Mouse (Mus musculus) thymus, adult 2 months (tissue): ENCODE measurements around the gene Zfp74. TPM values are rescaled to one million over a fixed set of nuclear protein-coding genes. Genes with fewer than 3 reads are reported as not detected.
A peak's percentile ranks its signal among the peaks of the same experiment; 100 is the strongest.

ENCODE experiments used
- DNase-seq: peaks from one replicate; pipeline ENCODE4 v3.0.0; 2021
- H3K27ac ChIP-seq: fragments of 200-500 bp; 2 replicates; pipeline ENCODE4 v1.5.1; 2012; ENCODE audit warnings: low read length, control low read depth; ENCODE audit not compliant: control insufficient read depth, insufficient read depth
- H3K27me3 ChIP-seq: fragments of 200-500 bp; 2 replicates; pipeline ENCODE4 v1.6.1; 2012; ENCODE audit warnings: mild to moderate bottlenecking, low read length, moderate library complexity, mixed read lengths; ENCODE audit not compliant: control insufficient read depth, insufficient read depth
- H3K36me3 ChIP-seq: fragments of 200-500 bp; 2 replicates; pipeline ENCODE4 v1.6.1; 2012; ENCODE audit warnings: mild to moderate bottlenecking, low read length, moderate library complexity; ENCODE audit not compliant: control insufficient read depth, insufficient read depth
- H3K4me1 ChIP-seq: fragments of 200-500 bp; replicated peaks from 2 replicates; pipeline ENCODE4 v1.6.1; 2012; ENCODE audit warnings: low read length; ENCODE audit not compliant: control insufficient read depth, insufficient read depth
- H3K4me3 ChIP-seq: fragments of 200-500 bp; 2 replicates; pipeline ENCODE4 v1.5.1; 2012; ENCODE audit warnings: mild to moderate bottlenecking, low read length, control low read depth, moderate library complexity; ENCODE audit not compliant: control insufficient read depth, insufficient read depth
- CTCF ChIP-seq: fragments of 200-500 bp; IDR thresholded peaks from 2 replicates; pipeline ENCODE4 v1.5.1; 2012; ENCODE audit warnings: mild to moderate bottlenecking, control low read depth, low read length, moderate library complexity, borderline replicate concordance; ENCODE audit not compliant: control insufficient read depth, poor library complexity, insufficient read depth; ENCODE audit errors: extremely low read depth
- POLR2A ChIP-seq: fragments of 200-500 bp; IDR thresholded peaks from 2 replicates; pipeline ENCODE4 v1.6.1; 2012; ENCODE audit warnings: mild to moderate bottlenecking, low read length, control low read depth, moderate library complexity; ENCODE audit not compliant: control insufficient read depth, poor library complexity, insufficient read depth; ENCODE audit errors: extremely low read depth
- WGBS: fragments of 180-500 bp; shearing (Covaris S2); methylation state at CpG from one replicate; pipeline ENCODE4 v1.1.7; 2018; 5-methylcytosine and 5-hydroxymethylcytosine counted together
- polyA plus RNA-seq: library from polyadenylated mRNA; depleted of rRNA; stranded (reverse); fragments of >200 nt; gene quantifications from 2 replicates; pipeline ENCODE4 v1.2.3, GENCODE M21; 2012

The Zfp74 gene
- polyA plus RNA-seq, 1 experiment, result 11.8 TPM

DNA sequence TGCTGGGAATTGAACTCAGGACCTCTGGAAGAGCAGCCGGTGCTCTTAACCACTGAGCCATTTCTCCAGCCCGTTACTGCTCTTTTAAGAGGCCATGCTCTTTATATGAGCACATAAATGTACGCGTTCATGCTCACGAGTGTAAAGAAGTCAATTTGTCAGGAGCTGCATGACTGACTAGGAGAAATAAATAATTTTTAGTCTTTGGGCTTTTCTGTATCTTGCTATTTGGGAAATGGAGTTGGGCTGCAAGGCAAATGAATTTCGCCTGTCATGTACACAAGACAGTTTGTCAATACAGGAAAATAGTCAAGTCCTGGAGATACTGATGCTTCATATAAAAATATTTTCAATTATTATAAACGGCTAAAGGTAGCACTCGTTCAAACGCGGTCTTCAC, 803 bp downstream of the Zfp74 start:
- Histone ChIP-seq H3K4me1 (no peaks in the 10 kb centered on the region), H3K27ac (no peak overlapping the region), H3K36me3 (0 out of 2 replicates have a peak, but pooled peaks cover 3% of the 10 kb centered on the region), H3K27me3 (no peaks in the 10 kb centered on the region), H3K4me3 (peak overlapping the region; percentile 68; the same call in 1 of the 2 replicates)
- 30% methylated on average over 10 of the region's 10 CpGs for WGBS
- no peak for DNase-seq
- TF ChIP-seq CTCF, result no peak
- no peak for TF ChIP-seq POLR2A

DNA sequence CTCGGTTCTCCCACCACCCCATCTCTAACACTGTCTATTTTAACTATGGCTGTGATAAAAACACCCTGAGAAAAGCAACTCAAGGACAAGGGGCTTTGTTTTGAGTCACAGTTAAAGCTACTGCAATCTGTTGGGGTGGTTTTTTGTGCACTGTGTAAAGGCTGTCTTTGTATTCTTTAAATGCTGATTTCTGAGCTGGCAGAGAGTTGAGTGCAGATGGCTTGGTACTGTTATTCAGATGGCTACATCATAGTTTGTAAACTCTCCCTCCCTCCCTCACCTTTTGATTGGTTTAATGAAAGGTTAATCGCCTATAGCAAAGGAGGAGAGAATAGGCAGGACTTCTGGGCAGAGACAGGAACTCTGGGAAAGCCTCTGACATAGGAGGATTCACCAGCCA, 9.7 kb downstream of the Zfp74 start:
- Histone ChIP-seq H3K36me3 (no peaks in the 10 kb centered on the region), H3K4me1 (no peaks in the 10 kb centered on the region), H3K27ac (no peak overlapping the region), H3K4me3 (no peak overlapping the region), H3K27me3 (no peaks in the 10 kb centered on the region)
- no peak for TF ChIP-seq POLR2A
- TF ChIP-seq CTCF, result no peak
- DNase-seq, result no peak
- 93% methylated on average over 2 of the region's 2 CpGs for WGBS

DNA sequence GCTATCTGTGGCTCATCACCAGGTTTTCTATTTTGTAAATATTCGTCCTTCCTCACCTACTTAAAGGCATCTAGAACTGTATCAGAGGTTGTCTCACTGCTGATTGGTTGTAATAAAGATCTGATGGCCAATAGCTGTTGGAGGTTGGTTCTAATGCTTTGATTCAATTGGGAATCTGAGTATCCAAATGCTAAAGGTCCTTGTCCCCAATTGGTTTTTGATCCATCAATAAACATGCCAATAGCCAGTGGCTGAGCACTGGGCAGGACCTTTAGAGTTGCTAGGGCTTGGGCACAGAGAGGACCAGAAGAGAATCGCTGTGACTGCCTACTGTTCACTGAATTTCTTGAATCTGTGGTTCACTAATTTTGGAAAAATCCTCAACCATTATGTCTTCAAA, 10.2 kb downstream of the Zfp74 start:
- Histone ChIP-seq H3K4me3 (no peak overlapping the region), H3K27ac (no peak overlapping the region), H3K27me3 (no peaks in the 10 kb centered on the region), H3K36me3 (no peaks in the 10 kb centered on the region), H3K4me1 (no peaks in the 10 kb centered on the region)
- DNase-seq, result no peak
- WGBS, result 100% methylated on average over 2 of the region's 2 CpGs
- TF ChIP-seq CTCF (no peak), POLR2A (no peak)

DNA sequence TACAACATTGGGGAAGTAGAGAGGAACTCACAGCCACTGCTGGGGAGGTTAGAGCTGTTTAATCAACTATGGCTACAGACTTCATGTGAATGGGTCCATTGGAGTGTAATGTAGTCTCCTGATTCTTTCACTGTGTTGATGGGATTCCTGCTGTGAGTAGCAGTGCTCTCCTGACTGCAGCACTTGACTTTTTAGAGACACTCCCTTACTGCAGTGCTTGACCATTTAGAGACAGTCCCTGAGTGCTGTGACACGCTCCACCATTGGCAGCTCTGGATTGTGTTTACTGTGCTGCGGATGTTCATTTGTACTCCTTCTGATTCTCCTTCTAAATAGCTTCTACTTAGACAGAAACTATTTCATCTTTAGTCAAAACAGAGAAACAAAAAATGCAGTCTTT, 11.1 kb downstream of the Zfp74 start:
- TF ChIP-seq CTCF (no peak), POLR2A (no peak)
- no peak for DNase-seq
- H3K4me3 ChIP-seq, result no peak overlapping the region
- no peaks in the 10 kb centered on the region for H3K27me3 ChIP-seq
- H3K27ac ChIP-seq, result no peak overlapping the region
- peaks cover 4% of the 10 kb centered on the region for H3K36me3 ChIP-seq
- WGBS, result 90% methylated on average over 2 of the region's 2 CpGs
- no peaks in the 10 kb centered on the region for H3K4me1 ChIP-seq

DNA sequence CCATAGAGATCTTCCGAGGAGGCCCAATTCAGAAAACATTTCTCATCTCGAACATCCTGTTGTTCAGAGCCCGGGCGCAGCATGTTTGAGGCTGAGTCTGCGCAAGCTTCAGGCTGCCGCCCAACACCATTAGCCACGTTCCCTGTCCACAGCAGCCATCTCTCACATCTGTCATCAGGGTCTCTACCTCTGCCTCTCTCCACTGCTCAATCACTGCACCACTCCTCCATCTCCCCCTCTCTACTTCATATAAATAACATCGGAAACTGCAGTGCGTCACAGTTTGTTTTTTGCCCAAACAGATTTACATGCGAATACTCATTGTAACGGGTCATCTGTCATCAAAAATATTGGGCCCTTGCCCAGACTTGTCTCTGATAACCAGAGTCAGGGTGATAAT, 12.9 kb downstream of the Zfp74 start:
- Histone ChIP-seq H3K27ac (no peak overlapping the region), H3K36me3 (peaks cover 10% of the 10 kb centered on the region), H3K4me3 (no peak overlapping the region), H3K27me3 (no peaks in the 10 kb centered on the region), H3K4me1 (no peaks in the 10 kb centered on the region)
- 98% methylated on average over 11 of the region's 11 CpGs for WGBS
- DNase-seq, result no peak
- TF ChIP-seq CTCF (no peak), POLR2A (no peak)

DNA sequence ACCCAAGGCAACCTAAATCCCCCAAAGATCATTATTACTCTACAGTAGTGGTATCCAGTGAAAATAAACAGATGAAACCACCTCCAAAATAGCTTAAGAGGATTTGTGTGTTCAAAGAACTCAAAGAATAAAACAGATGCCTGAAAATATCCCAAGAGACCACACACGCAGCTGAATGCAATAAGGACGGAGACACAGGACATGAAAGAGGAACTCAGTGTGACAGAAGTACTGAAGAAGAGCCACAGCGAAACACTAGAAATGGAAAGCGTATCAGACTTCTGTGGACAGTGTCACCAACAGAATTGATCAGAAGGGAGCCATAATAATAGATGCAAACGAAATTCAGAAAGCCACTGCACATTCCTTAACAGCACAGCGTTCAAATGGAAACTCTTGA, 15.0 kb downstream of the Zfp74 start:
- no peak overlapping the region for H3K27ac ChIP-seq
- TF ChIP-seq CTCF (no peak), POLR2A (no peak)
- no peak for DNase-seq
- no peak overlapping the region for H3K4me3 ChIP-seq
- WGBS, result 93% methylated on average over 6 of the region's 6 CpGs
- H3K27me3 ChIP-seq, result no peaks in the 10 kb centered on the region
- peaks cover 32% of the 10 kb centered on the region for H3K36me3 ChIP-seq
- no peaks in the 10 kb centered on the region for H3K4me1 ChIP-seq

DNA sequence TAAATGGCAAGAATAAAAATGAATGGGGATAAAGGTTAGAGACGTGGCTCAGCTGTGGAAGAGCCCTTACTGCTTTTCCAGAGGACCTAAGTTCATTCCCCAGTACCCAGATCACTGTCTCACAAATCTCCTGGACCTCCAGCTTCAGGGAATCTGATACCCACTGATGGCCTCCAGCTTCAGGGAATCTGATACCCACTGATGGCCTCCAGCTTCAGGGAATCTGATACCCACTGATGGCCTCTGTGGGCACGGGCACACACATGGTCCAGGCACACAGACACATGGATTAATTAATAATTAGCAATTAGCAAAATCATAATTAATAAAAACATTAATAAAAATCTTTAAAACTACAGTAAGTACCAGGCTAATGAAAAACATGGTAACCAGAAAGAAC, 31.1 kb downstream of the Zfp74 start:
- TF ChIP-seq POLR2A (no peak), CTCF (no peak)
- no peaks in the 10 kb centered on the region for H3K27me3 ChIP-seq
- no peaks in the 10 kb centered on the region for H3K4me1 ChIP-seq
- 74% methylated on average over 2 of the region's 2 CpGs for WGBS
- H3K36me3 ChIP-seq, result no peaks in the 10 kb centered on the region
- no peak for DNase-seq
- no peak overlapping the region for H3K4me3 ChIP-seq
- no peak overlapping the region for H3K27ac ChIP-seq
